Mouse (Mus musculus) olfactory bulb, adult 2 months (tissue): ENCODE data around the gene Galnt2. TPM values are rescaled to one million over a fixed set of nuclear protein-coding genes. Genes with fewer than 3 reads are reported as not detected.

Source experiments
- H3K27ac ChIP-seq: fragments of 200-500 bp; 2 replicates; pipeline ENCODE4 v1.5.1; 2012; ENCODE audit warnings: low read depth, low read length; ENCODE audit not compliant: insufficient read depth
- H3K4me1 ChIP-seq: fragments of 200-500 bp; 2 replicates; pipeline ENCODE4 v1.6.1; 2012; ENCODE audit warnings: low read length; ENCODE audit not compliant: control insufficient read depth, insufficient read depth
- H3K4me3 ChIP-seq: fragments of 200-500 bp; 2 replicates; pipeline ENCODE4 v1.5.1; 2012; ENCODE audit warnings: mild to moderate bottlenecking, low read depth, low read length, moderate library complexity; ENCODE audit not compliant: insufficient read depth
- CTCF ChIP-seq: fragments of 200-500 bp; IDR thresholded peaks from 2 replicates; pipeline ENCODE4 v1.5.1; 2012; ENCODE audit warnings: low read depth, mild to moderate bottlenecking, low read length, moderate library complexity; ENCODE audit not compliant: insufficient read depth
- POLR2A ChIP-seq: fragments of 200-500 bp; IDR thresholded peaks from 2 replicates; pipeline ENCODE4 v1.6.1; 2012; ENCODE audit warnings: mild to moderate bottlenecking, low read depth, low read length, moderate library complexity; ENCODE audit not compliant: insufficient read depth
- WGBS: fragments of 180-500 bp; shearing (Covaris S2); methylation state at CpG from one replicate; pipeline ENCODE4 v1.1.7; 2018; 5-methylcytosine and 5-hydroxymethylcytosine counted together
- polyA plus RNA-seq: library from polyadenylated mRNA; stranded (reverse); fragments of >200 nt; gene quantifications from 2 replicates; pipeline ENCODE4 v1.2.4, GENCODE M21; 2012; ENCODE audit warnings: low replicate concordance; ENCODE audit not compliant: missing spikeins, insufficient read depth, insufficient read length

Gene Galnt2
- polyA plus RNA-seq, 1 experiment: not detected

- peak overlapping the region; percentile 96 for H3K27ac ChIP-seq
- TF ChIP-seq CTCF (no peak), POLR2A (no peak)
- no peak overlapping the region for H3K4me3 ChIP-seq
- H3K4me1 ChIP-seq: peaks cover 75% of the 10 kb centered on the region
- WGBS: 57% methylated on average over 23 of the region's 23 CpGs
Observed at GRCm38 (mm10) chr8:124386225-124386899, 155.2 kb downstream of the Galnt2 start.

- H3K27ac ChIP-seq: peak overlapping the region; percentile 96
- WGBS: 31% methylated on average over 11 of the region's 11 CpGs
- H3K4me3 ChIP-seq: no peak overlapping the region
- peaks cover 69% of the 10 kb centered on the region for H3K4me1 ChIP-seq
- TF ChIP-seq POLR2A (0 out of 2 replicates have a peak, but pooled peaks have one; percentile 37), CTCF (no peak)
Observed at GRCm38 (mm10) chr8:124389495-124389894, 158.3 kb downstream of the Galnt2 start.

GRCm38 (mm10) chr8:124391191-124391590 lies 160.0 kb downstream of the Galnt2 start:
- peaks cover 65% of the 10 kb centered on the region for H3K4me1 ChIP-seq
- H3K27ac ChIP-seq: peak overlapping the region; percentile 96
- no peak overlapping the region for H3K4me3 ChIP-seq
- WGBS: 12% methylated on average over 7 of the region's 7 CpGs
- TF ChIP-seq CTCF: no peak
- TF ChIP-seq POLR2A: no peak

- Histone ChIP-seq H3K27ac (peak overlapping the region; percentile 96; the same call in 1 of the 2 replicates), H3K4me3 (no peak overlapping the region), H3K4me1 (peaks cover 62% of the 10 kb centered on the region)
- no peak for TF ChIP-seq CTCF
- no peak for TF ChIP-seq POLR2A
- 56% methylated on average over 10 of the region's 10 CpGs for WGBS
Observed at GRCm38 (mm10) chr8:124392271-124393012, 161.3 kb downstream of the Galnt2 start.

GRCm38 (mm10) chr8:124393013-124393412 lies 161.8 kb downstream of the Galnt2 start:
- WGBS: 70% methylated on average over 5 of the region's 5 CpGs

GRCm38 (mm10) chr8:124393927-124394326 lies 162.7 kb downstream of the Galnt2 start:
- Histone ChIP-seq H3K4me1 (peaks cover 61% of the 10 kb centered on the region), H3K4me3 (no peak overlapping the region), H3K27ac (no peak overlapping the region)
- 83% methylated on average over 4 of the region's 4 CpGs for WGBS
- TF ChIP-seq POLR2A: no peak
- TF ChIP-seq CTCF: 0 out of 2 replicates have a peak, but pooled peaks have one; percentile 12

More at GRCm38 (mm10) chr8:124393013-124393412, 161.8 kb downstream of the Galnt2 start:
- Histone ChIP-seq H3K27ac (0 out of 2 replicates have a peak overlapping the region, but pooled peaks have one; percentile 4), H3K4me3 (no peak overlapping the region), H3K4me1 (peaks cover 62% of the 10 kb centered on the region)
- TF ChIP-seq CTCF (no peak), POLR2A (no peak)

- no peak for TF ChIP-seq CTCF
- TF ChIP-seq POLR2A: no peak
- Histone ChIP-seq H3K4me1 (peaks cover 62% of the 10 kb centered on the region), H3K4me3 (no peak overlapping the region), H3K27ac (no peak overlapping the region)
- WGBS: 71% methylated on average over 7 of the region's 7 CpGs
Observed at GRCm38 (mm10) chr8:124394951-124395350, 163.8 kb downstream of the Galnt2 start.

Other genes starting within 250 kb of the Galnt2 start
- not detected in 2 replicates for gene Abcb10, start 248.3 kb upstream of the Galnt2 start, polyA plus RNA-seq
- not detected in 2 replicates for gene Taf5l, start 210.0 kb upstream of the Galnt2 start, polyA plus RNA-seq
- not detected in 2 replicates for gene Urb2, start 209.9 kb upstream of the Galnt2 start, polyA plus RNA-seq
- gene Pgbd5, start 208.3 kb downstream of the Galnt2 start, polyA plus RNA-seq: not detected in 2 replicates